Mouse (Mus musculus) CH12.LX (cell line): ENCODE measurements around the gene Lrrc8c. TPM values are rescaled to one million over a fixed set of nuclear protein-coding genes. Genes with fewer than 3 reads are reported as not detected.

Experiments used
- DNase-seq: peaks from one replicate; pipeline ENCODE4 v3.0.0-alpha.2; 2013; ENCODE audit errors: extremely low read depth
- H3K27ac ChIP-seq: 2 replicates; pipeline ENCODE4 v1.5.1; 2012; ENCODE audit warnings: low read depth, mild to moderate bottlenecking, control low read depth, moderate library complexity; ENCODE audit not compliant: insufficient read depth
- H3K27me3 ChIP-seq: replicated peaks from 2 replicates; pipeline ENCODE3; 2012; ENCODE audit warnings: inconsistent platforms
- H3K36me3 ChIP-seq, 2 experiments: replicated peaks in 1 of 2; 2 replicates each; pipeline versions ENCODE3 to v1.6.1; 2012; ENCODE audit warnings: inconsistent platforms in 1 of 2, low read length in 1 of 2, mild to moderate bottlenecking in 1 of 2, mixed read lengths in 1 of 2, moderate library complexity in 1 of 2; ENCODE audit not compliant: control insufficient read depth in 1 of 2, insufficient read depth in 1 of 2
- H3K4me1 ChIP-seq, 2 experiments: 2 replicates each; pipeline ENCODE4 v1.6.1; 2012; ENCODE audit warnings: inconsistent platforms in 1 of 2, moderate library complexity in 1 of 2; ENCODE audit not compliant: insufficient read depth in 2 of 2, control insufficient read depth in 1 of 2
- H3K4me2 ChIP-seq: 2 replicates; pipeline ENCODE4 v1.6.1; 2012; ENCODE audit warnings: low read depth, mild to moderate bottlenecking, control low read depth; ENCODE audit not compliant: poor library complexity, insufficient read depth, severe bottlenecking
- H3K4me3 ChIP-seq, 3 experiments: fragments of 150-350 bp in 1 of 3; sonication (generic) in 1 of 3; replicated peaks in 1 of 3; 2 replicates each; pipeline versions ENCODE3 to v1.5.1; 2011 to 2012; ENCODE audit warnings: low read depth in 2 of 3, low read length in 2 of 3, mild to moderate bottlenecking in 2 of 3, moderate library complexity in 2 of 3, control low read depth in 1 of 3, improper control_type of control experiment in 1 of 3, inconsistent platforms in 1 of 3, mixed read lengths in 1 of 3; ENCODE audit not compliant: poor library complexity in 1 of 3
- H3K79me2 ChIP-seq: replicated peaks from 2 replicates; pipeline ENCODE4 v1.6.1; 2012; ENCODE audit warnings: mild to moderate bottlenecking, moderate library complexity; ENCODE audit not compliant: control insufficient read depth, poor library complexity, insufficient read depth, severe bottlenecking; ENCODE audit errors: extremely low read depth
- H3K9ac ChIP-seq: 2 replicates; pipeline ENCODE4 v1.6.1; 2012; ENCODE audit warnings: low read depth, mild to moderate bottlenecking, control low read depth, moderate library complexity; ENCODE audit not compliant: insufficient read depth
- H3K9me3 ChIP-seq: replicated peaks from 2 replicates; pipeline ENCODE3; 2012; ENCODE audit warnings: low read length, inconsistent platforms, mixed read lengths
- CHD1 ChIP-seq: IDR thresholded peaks from 2 replicates; pipeline ENCODE4 v1.6.1; 2012; ENCODE audit warnings: low read depth, low read length, improper control_type of control experiment, inconsistent platforms
- CHD2 ChIP-seq: IDR thresholded peaks from 2 replicates; pipeline ENCODE4 v1.6.1; 2011; ENCODE audit warnings: low read length, improper control_type of control experiment
- CTCF ChIP-seq, 2 experiments: IDR thresholded peaks in 1 of 2; conservative IDR thresholded peaks in 1 of 2; 2 replicates each; pipeline ENCODE4 v1.5.1; 2011 to 2012; ENCODE audit warnings: low read depth in 2 of 2, low read length in 2 of 2, improper control_type of control experiment in 1 of 2, inconsistent platforms in 1 of 2, mild to moderate bottlenecking in 1 of 2, moderate library complexity in 1 of 2
- E2F4 ChIP-seq: IDR thresholded peaks from 2 replicates; pipeline ENCODE4 v1.6.1; 2011; ENCODE audit warnings: low read depth, low read length, improper control_type of control experiment; ENCODE audit not compliant: insufficient replicate concordance
- ELF1 ChIP-seq: IDR thresholded peaks from 2 replicates; pipeline ENCODE4 v1.6.1; 2014; ENCODE audit warnings: low read depth, mild to moderate bottlenecking, inconsistent platforms, low read length, improper control_type of control experiment
- ETS1 ChIP-seq: conservative IDR thresholded peaks from 2 replicates; pipeline ENCODE4 v1.6.1; 2012; ENCODE audit warnings: low read depth, mild to moderate bottlenecking, inconsistent platforms, low read length, improper control_type of control experiment, moderate library complexity
- GABPA ChIP-seq: IDR thresholded peaks from 2 replicates; pipeline ENCODE4 v1.6.1; 2012; ENCODE audit warnings: low read depth, low read length, improper control_type of control experiment, inconsistent platforms; ENCODE audit not compliant: insufficient replicate concordance
- IRF4 ChIP-seq: IDR thresholded peaks from 2 replicates; pipeline ENCODE4 v1.6.1; 2014; ENCODE audit warnings: low read depth, mild to moderate bottlenecking, inconsistent platforms, low read length, improper control_type of control experiment
- JUN ChIP-seq: IDR thresholded peaks from 2 replicates; pipeline ENCODE4 v1.6.1; 2011; ENCODE audit warnings: low read depth, mild to moderate bottlenecking, low read length, improper control_type of control experiment, moderate library complexity; ENCODE audit not compliant: insufficient read depth
- MAX ChIP-seq: IDR thresholded peaks from 2 replicates; pipeline ENCODE4 v1.6.1; 2011; ENCODE audit warnings: low read length, improper control_type of control experiment
- MAZ ChIP-seq: IDR thresholded peaks from 2 replicates; pipeline ENCODE4 v1.6.1; 2012; ENCODE audit warnings: low read depth, mild to moderate bottlenecking, inconsistent platforms, low read length, improper control_type of control experiment, moderate library complexity
- MYC ChIP-seq: IDR thresholded peaks from 2 replicates; pipeline ENCODE4 v1.6.1; 2011; ENCODE audit warnings: low read depth, mild to moderate bottlenecking, improper control_type of control experiment, low read length
- NRF1 ChIP-seq: IDR thresholded peaks from 2 replicates; pipeline ENCODE4 v1.6.1; 2014; ENCODE audit warnings: low read depth, mild to moderate bottlenecking, inconsistent platforms, low read length, improper control_type of control experiment, moderate library complexity
- PAX5 ChIP-seq: IDR thresholded peaks from 2 replicates; pipeline ENCODE4 v1.6.1; 2012; ENCODE audit warnings: low read length, inconsistent platforms, mixed read lengths
- POLR2A ChIP-seq: IDR thresholded peaks from 2 replicates; pipeline ENCODE4 v1.6.1; 2011; ENCODE audit warnings: low read depth, mild to moderate bottlenecking, improper control_type of control experiment, low read length
- SIN3A ChIP-seq: IDR thresholded peaks from 2 replicates; pipeline ENCODE4 v1.6.1; 2012; ENCODE audit warnings: low read length, improper control_type of control experiment, inconsistent platforms
- TBP ChIP-seq: conservative IDR thresholded peaks from 2 replicates; pipeline ENCODE4 v1.6.1; 2011; ENCODE audit warnings: low read depth, low read length, improper control_type of control experiment
- TCF12 ChIP-seq: IDR thresholded peaks from 2 replicates; pipeline ENCODE4 v1.6.1; 2014; ENCODE audit warnings: low read depth, mild to moderate bottlenecking, inconsistent platforms, low read length, improper control_type of control experiment
- USF1 ChIP-seq: IDR thresholded peaks from 2 replicates; pipeline ENCODE4 v1.6.1; 2014; ENCODE audit warnings: low read depth, mild to moderate bottlenecking, inconsistent platforms, low read length, improper control_type of control experiment
- USF2 ChIP-seq: conservative IDR thresholded peaks from 2 replicates; pipeline ENCODE4 v1.6.1; 2011; ENCODE audit warnings: low read depth, low read length, improper control_type of control experiment
- ZMIZ1 ChIP-seq: IDR thresholded peaks from 2 replicates; pipeline ENCODE4 v1.6.1; 2012; ENCODE audit warnings: low read depth, mild to moderate bottlenecking, inconsistent platforms, low read length, improper control_type of control experiment
- dilution Hi-C: fragments of 300-500 bp; cut with MboI; formaldehyde crosslinking; loops from 2 replicates; pipeline ENCODE4 v1.14.3; 2020; ENCODE audit warnings: low sequenced_read_pairs; ENCODE audit not compliant: extremely low pct_unique_long_range_greater_than_20kb, extremely low pct_ligation_motif_present
- in situ Hi-C: fragments of 300-500 bp; cut with MboI; formaldehyde crosslinking; loops from 3 replicates; pipeline ENCODE4 v1.14.3; 2019; ENCODE audit warnings: low sequenced_read_pairs, low pct_ligation_motif_present, low pct_unique_long_range_greater_than_20kb, mixed read lengths
- polyA plus RNA-seq: library from polyadenylated mRNA; unstranded; fragments of >175 nt; gene quantifications from 2 replicates; pipeline ENCODE4 v1.2.1, GENCODE M21; 2012; ENCODE audit warnings: low read depth; ENCODE audit not compliant: insufficient read length
- total RNA-seq, 2 experiments: library from RNA; depleted of rRNA; stranded (reverse); fragments of 300-350 nt in 1 of 2; fragments of >200 nt in 1 of 2; gene quantifications; 2 replicates each; pipeline ENCODE4 v1.2.3; 2012 to 2014

Gene Lrrc8c
- total and polyA plus RNA-seq, 3 experiments: 3.3 to 10.3 (median 5.9) TPM

- Histone ChIP-seq H3K9ac (no peak overlapping the region), H3K9me3 (no peaks in the 10 kb centered on the region), H3K27me3 (no peaks in the 10 kb centered on the region), H3K27ac (no peak overlapping the region), H3K79me2 (no peaks in the 10 kb centered on the region), H3K4me1 (peaks cover 7 to 34% of the 10 kb centered on the region in 2 experiments; a peak in 3 of 4 replicates), H3K4me3 (no peak overlapping the region), H3K4me2 (no peak overlapping the region), H3K36me3 (peaks cover 0 to 29% of the 10 kb centered on the region in 2 experiments)
- DNase-seq: no peak
- TF ChIP-seq USF2: no peak
- TF ChIP-seq TBP: no peak
- no peak for TF ChIP-seq MAX
- no peak for TF ChIP-seq CHD2
- TF ChIP-seq E2F4: no peak
- TF ChIP-seq USF1: no peak
- no peak for TF ChIP-seq ZMIZ1
- in situ Hi-C loops: loop anchor here (10.0 kb wide), 1 partner anchor 47 kb away; no protein-coding TSS in a partner anchor
- dilution Hi-C loops: no loop called here
These were observed 53.0 kb downstream of the Lrrc8c start for GRCm38 (mm10) chr5:105572160-105572692.

DNA sequence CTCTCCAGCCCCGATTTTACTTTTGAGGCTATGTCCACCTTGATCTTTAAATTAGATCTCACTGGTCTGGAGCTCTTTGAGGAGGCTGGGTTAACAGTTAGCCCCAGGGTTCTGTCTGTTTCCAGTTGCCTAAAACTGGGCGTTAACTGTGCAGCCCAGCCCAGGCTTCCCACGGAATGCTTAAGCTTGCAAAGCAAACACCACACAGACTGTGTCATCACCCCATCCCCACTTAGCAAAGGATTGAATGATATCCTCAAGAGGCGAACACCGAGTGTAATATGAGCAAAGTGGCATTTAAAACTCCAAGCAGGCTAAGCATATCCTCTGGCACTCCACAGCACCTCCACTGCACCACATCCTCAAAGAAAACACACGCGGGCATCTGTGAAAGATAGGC lies 53.7 kb downstream of the Lrrc8c start:
- H3K9me3 ChIP-seq: no peaks in the 10 kb centered on the region
- H3K27me3 ChIP-seq: no peaks in the 10 kb centered on the region
- in situ Hi-C loops: loop anchor here (10.0 kb wide), 1 partner anchor 48 kb away; no protein-coding TSS in a partner anchor
- no peak for DNase-seq
- H3K9ac ChIP-seq: no peak overlapping the region
- no peaks in the 10 kb centered on the region for H3K79me2 ChIP-seq
- H3K4me3 ChIP-seq: no peak overlapping the region
- no peak overlapping the region for H3K4me2 ChIP-seq
- H3K27ac ChIP-seq: no peak overlapping the region
- dilution Hi-C loops: no loop called here
- peaks cover 7 to 30% of the 10 kb centered on the region in 2 experiments; a peak in 3 of 4 replicates for H3K4me1 ChIP-seq
- H3K36me3 ChIP-seq: peaks cover 0 to 29% of the 10 kb centered on the region in 2 experiments
- TF ChIP-seq POLR2A (no peak), PAX5 (no peak), MYC (no peak), TCF12 (no peak), MAZ (no peak), TBP (no peak)

DNA sequence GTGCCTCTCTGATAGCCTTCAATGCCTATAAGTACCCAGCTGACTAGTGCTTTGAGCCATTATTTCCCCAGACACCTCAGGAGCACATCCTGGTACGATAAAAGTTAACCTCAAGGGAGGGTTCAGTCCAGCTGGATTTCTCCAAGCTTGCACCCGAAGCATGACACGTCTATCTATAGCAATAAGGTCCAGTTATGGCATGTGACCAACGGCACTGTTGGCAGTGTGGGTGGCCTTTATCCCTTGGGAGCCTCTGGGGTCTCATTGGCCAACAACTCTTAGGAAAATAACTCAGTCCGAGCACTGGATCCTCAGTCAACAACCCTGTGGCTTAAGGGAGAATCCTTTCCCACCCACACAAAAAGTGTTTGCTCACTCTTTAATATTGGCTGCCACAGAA lies 55.6 kb downstream of the Lrrc8c start:
- Histone ChIP-seq H3K27me3 (no peaks in the 10 kb centered on the region), H3K4me1 (peaks cover 0 to 17% of the 10 kb centered on the region in 2 experiments; a peak in 2 of 4 replicates), H3K27ac (no peak overlapping the region), H3K36me3 (peaks cover 0 to 35% of the 10 kb centered on the region in 2 experiments), H3K9ac (no peak overlapping the region)
- DNase-seq: no peak
- in situ Hi-C loops: loop anchor here (10.0 kb wide), 1 partner anchor 50 kb away; no protein-coding TSS in a partner anchor
- dilution Hi-C loops: no loop called here
- TF ChIP-seq TCF12: no peak
- TF ChIP-seq CHD1: no peak
- no peak for TF ChIP-seq USF1
- no peak for TF ChIP-seq CTCF (conservative IDR thresholded peaks at IDR 0.05 in 1 of 2, IDR thresholded peaks at IDR 0.05 in 1 of 2; ENCODE audit: low read depth in 2 of 2, low read length in 2 of 2)
- TF ChIP-seq NRF1: no peak
- no peak for TF ChIP-seq GABPA
- TF ChIP-seq SIN3A: no peak
- no peak for TF ChIP-seq IRF4
- TF ChIP-seq USF2: no peak
- no peak for TF ChIP-seq ELF1
- TF ChIP-seq JUN: no peak
- TF ChIP-seq E2F4: no peak
- TF ChIP-seq ETS1: no peak
- TF ChIP-seq, all 38 proteins: peak for 0
- H3K4me3 ChIP-seq: no peak overlapping the region
- H3K9me3 ChIP-seq: no peaks in the 10 kb centered on the region
- H3K79me2 ChIP-seq: no peaks in the 10 kb centered on the region
- no peak overlapping the region for H3K4me2 ChIP-seq
